Mouse (Mus musculus) limb, embryonic 14.5 days (tissue): ENCODE measurements around the gene 3110009E18Rik. TPM values are rescaled to one million over a fixed set of nuclear protein-coding genes. Genes with fewer than 3 reads are reported as not detected.

Experiments
- ATAC-seq: fragments of 200-750 bp; cut with Nextera tagmentation; 2 replicates; pipeline ENCODE4 v1.8.0; 2017; ENCODE audit warnings: low read depth, moderate number of reproducible peaks, moderate TSS enrichment; ENCODE audit not compliant: low FRiP score
- DNase-seq: peaks from one replicate; pipeline ENCODE4 v3.0.0-alpha.2; 2015; ENCODE audit warnings: low spot score
- H3K27ac ChIP-seq: fragments of 300-500 bp; sonication (generic); replicated peaks from 2 replicates; pipeline ENCODE4 v1.5.1; 2014; ENCODE audit warnings: low read depth, mild to moderate bottlenecking, low read length, moderate library complexity, mixed read lengths
- H3K27me3 ChIP-seq: fragments of 300-500 bp; sonication (generic); 2 replicates; pipeline ENCODE4 v1.6.1; 2014; ENCODE audit warnings: low read length, mixed read lengths; ENCODE audit not compliant: control insufficient read depth, insufficient read depth
- H3K36me3 ChIP-seq: fragments of 300-500 bp; sonication (generic); 2 replicates; pipeline ENCODE4 v1.6.1; 2014; ENCODE audit warnings: mild to moderate bottlenecking, low read length, moderate library complexity, mixed read lengths; ENCODE audit not compliant: control insufficient read depth, insufficient read depth
- H3K4me1 ChIP-seq: fragments of 300-500 bp; sonication (generic); 2 replicates; pipeline ENCODE4 v1.6.1; 2014; ENCODE audit warnings: antibody characterized with exemption, low read length, mixed read lengths; ENCODE audit not compliant: control insufficient read depth, insufficient read depth
- H3K4me2 ChIP-seq: fragments of 300-500 bp; sonication (generic); replicated peaks from 2 replicates; pipeline ENCODE4 v1.6.1; 2014; ENCODE audit warnings: low read depth, mild to moderate bottlenecking, low read length, moderate library complexity; ENCODE audit not compliant: severe bottlenecking
- H3K4me3 ChIP-seq: fragments of 300-500 bp; sonication (generic); replicated peaks from 2 replicates; pipeline ENCODE4 v1.5.1; 2014; ENCODE audit warnings: low read length
- H3K9ac ChIP-seq: fragments of 300-500 bp; sonication (generic); 2 replicates; pipeline ENCODE4 v1.6.1; 2014; ENCODE audit warnings: mild to moderate bottlenecking, low read depth, low read length, moderate library complexity; ENCODE audit not compliant: severe bottlenecking
- H3K9me3 ChIP-seq: fragments of 300-500 bp; sonication (generic); 2 replicates; pipeline ENCODE4 v1.6.1; 2016; ENCODE audit warnings: low read length; ENCODE audit not compliant: control insufficient read depth
- POLR2A ChIP-seq: fragments of 200-500 bp; IDR thresholded peaks from 2 replicates; pipeline ENCODE4 v1.8.0; 2012; ENCODE audit warnings: inconsistent platforms, mild to moderate bottlenecking, moderate library complexity, borderline replicate concordance; ENCODE audit not compliant: insufficient read depth, insufficient read length; ENCODE audit errors: extremely low read depth
- WGBS: fragments of 180-500 bp; shearing (Covaris S2); extraction: QIAGEN DNeasy Blood & Tissue Kit; methylation state at CpG from one replicate; pipeline ENCODE4 v1.1.7; 2014; 5-methylcytosine and 5-hydroxymethylcytosine counted together
- polyA plus RNA-seq, 2 experiments: library from polyadenylated mRNA; depleted of rRNA in 1 of 2; stranded (reverse) in 1 of 2; unstranded in 1 of 2; fragments of >200 nt; fragmentation: Nextera tagmentation in 1 of 2; extraction: Ambion mirVana in 1 of 2; gene quantifications; 2 replicates each; pipeline versions ENCODE4 v1.2.1 to v1.2.3; 2012 to 2014

3110009E18Rik gene
- polyA plus RNA-seq, 2 experiments: 11.4 to 20.9 TPM

DNA sequence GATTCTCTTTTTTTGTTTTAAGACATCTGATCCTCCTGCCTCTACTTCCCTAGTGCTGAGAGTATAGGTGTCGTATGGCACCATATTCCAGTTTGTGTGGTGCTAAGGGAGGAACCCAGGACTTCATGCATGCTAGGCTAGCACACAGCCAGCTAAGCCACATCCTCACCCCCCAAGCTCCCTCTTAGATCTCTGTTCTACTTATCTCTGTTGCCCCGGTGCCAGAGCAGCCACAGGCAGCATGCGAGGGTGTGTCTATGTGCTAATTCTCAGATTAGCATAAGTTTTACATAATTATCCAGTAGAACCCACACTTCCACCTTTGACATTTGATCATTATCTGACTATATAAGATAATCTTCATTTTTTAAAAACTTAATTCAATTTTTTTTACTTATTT lies 26.1 kb upstream of the 3110009E18Rik start:
- H3K9ac ChIP-seq: no peak overlapping the region
- no peaks in the 10 kb centered on the region for H3K4me1 ChIP-seq
- H3K36me3 ChIP-seq: no peaks in the 10 kb centered on the region
- 78% methylated on average over 3 of the region's 3 CpGs for WGBS
- ATAC-seq (no peak), DNase-seq (no peak)
- no peak overlapping the region for H3K4me2 ChIP-seq
- no peaks in the 10 kb centered on the region for H3K27me3 ChIP-seq
- no peaks in the 10 kb centered on the region for H3K9me3 ChIP-seq
- no peak for TF ChIP-seq POLR2A
- H3K27ac ChIP-seq: no peak overlapping the region
- H3K4me3 ChIP-seq: no peak overlapping the region

DNA sequence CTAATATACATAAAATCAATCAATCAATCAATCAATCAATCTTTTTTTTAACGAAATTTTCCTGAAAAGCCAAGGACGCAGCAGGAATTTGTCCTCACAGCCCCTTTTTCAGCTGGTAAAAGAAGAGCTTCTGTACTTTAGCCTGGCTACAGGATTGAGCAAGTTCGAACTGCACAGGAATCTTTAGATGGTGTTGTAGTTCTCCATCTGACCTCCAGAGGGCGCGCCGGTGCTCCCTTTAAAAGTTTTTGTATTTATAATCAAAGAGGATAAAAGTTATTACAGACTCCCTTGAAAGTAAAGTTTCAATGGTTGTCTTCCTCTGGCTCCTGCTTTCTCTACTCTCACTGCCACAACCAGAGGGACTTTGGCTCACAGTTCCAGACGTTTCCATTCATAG lies 22.7 kb upstream of the 3110009E18Rik start:
- Histone ChIP-seq H3K9ac (no peak overlapping the region), H3K4me3 (no peak overlapping the region), H3K9me3 (no peaks in the 10 kb centered on the region), H3K27me3 (no peaks in the 10 kb centered on the region), H3K36me3 (no peaks in the 10 kb centered on the region), H3K27ac (no peak overlapping the region), H3K4me2 (no peak overlapping the region), H3K4me1 (no peaks in the 10 kb centered on the region)
- no peak for ATAC-seq
- WGBS: 15% methylated on average over 7 of the region's 7 CpGs
- peak; percentile 77 for DNase-seq
- no peak for TF ChIP-seq POLR2A

DNA sequence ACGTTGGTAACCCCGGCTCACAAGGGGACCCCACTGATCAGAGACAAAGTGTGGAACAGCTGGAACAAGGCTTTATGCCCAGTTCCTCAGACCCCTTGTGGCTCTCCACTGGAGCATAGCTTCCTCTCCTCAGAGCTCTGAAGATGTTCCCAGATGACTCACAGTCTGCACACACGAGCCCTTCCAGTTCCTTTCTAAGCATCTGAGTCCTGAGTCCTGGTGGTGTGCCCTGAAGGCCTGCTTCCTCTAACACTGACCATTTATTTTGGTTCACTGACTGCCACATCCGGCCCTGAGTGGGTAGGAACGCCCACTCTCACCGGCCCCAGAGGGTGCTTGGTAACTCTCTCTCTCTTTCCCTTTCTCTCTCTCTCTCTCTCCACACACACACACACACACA lies 21.5 kb upstream of the 3110009E18Rik start:
- ATAC-seq (no peak), DNase-seq (no peak)
- Histone ChIP-seq H3K27me3 (no peaks in the 10 kb centered on the region), H3K9ac (no peak overlapping the region), H3K9me3 (no peaks in the 10 kb centered on the region), H3K27ac (no peak overlapping the region), H3K4me1 (no peaks in the 10 kb centered on the region), H3K4me2 (no peak overlapping the region), H3K4me3 (no peak overlapping the region), H3K36me3 (no peaks in the 10 kb centered on the region)
- TF ChIP-seq POLR2A: no peak
- 68% methylated on average over 6 of the region's 6 CpGs for WGBS

DNA sequence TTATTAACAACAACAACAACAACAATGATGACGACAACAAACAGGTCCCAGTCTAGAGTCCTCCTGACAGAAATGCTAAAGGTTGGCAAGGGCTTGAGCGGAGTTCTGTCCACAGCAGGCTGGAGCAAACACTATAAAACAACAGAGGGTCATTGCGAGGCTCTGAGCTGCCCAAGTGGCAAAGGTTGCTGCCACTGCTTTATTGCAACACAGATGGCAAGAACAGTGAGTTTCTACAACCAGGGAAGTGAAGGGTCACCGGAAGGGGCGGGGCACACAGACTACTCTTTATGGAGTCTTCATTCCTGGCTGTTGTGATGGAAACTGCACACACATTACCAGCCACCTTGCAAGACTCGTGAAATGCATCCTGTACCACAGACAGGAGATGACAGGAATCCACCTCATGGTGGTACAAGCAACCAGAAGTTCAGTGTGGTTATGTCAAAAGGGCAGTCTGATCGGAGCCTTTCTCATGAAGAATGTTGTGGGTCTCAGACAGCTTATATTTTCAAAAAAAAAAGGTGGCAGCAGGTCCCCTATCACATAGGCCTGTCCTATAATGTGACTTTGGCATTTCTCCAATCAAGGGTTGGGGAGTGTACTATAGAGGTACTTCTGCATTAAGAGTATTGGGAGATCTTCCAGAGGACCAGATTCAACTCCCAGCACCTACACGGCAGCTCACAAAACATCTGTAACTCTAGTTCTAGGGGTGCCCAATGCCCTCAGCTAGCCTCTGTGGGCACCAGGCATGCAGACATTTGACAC lies 20.3 kb upstream of the 3110009E18Rik start:
- DNase-seq (no peak), ATAC-seq (no peak)
- WGBS: 80% methylated on average over 8 of the region's 8 CpGs
- Histone ChIP-seq H3K36me3 (no peaks in the 10 kb centered on the region), H3K4me1 (no peaks in the 10 kb centered on the region), H3K27me3 (no peaks in the 10 kb centered on the region), H3K27ac (no peak overlapping the region), H3K4me3 (no peak overlapping the region), H3K9me3 (no peaks in the 10 kb centered on the region), H3K4me2 (no peak overlapping the region), H3K9ac (no peak overlapping the region)
- no peak for TF ChIP-seq POLR2A

DNA sequence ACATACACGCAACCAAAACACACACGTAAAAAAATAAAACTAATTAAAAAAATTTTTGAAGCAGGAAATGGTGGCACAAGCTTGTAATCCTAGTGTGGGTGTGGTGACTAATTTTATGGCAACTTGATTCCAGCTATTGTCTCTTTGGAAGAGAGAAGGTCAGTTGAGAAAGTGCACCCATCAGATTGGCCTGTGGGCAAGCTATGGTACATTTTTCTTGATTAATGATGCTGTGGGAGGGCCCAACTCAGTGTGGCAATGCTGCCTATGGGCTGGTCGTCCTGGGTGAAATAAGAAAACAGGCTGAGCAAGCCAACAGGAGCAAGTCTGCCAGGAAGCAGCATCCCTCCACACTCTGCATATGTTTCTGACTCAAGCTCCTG lies 19.8 kb upstream of the 3110009E18Rik start:
- H3K27me3 ChIP-seq: no peaks in the 10 kb centered on the region
- no peaks in the 10 kb centered on the region for H3K36me3 ChIP-seq
- H3K4me1 ChIP-seq: no peaks in the 10 kb centered on the region
- DNase-seq (no peak), ATAC-seq (no peak)
- no peak overlapping the region for H3K9ac ChIP-seq
- H3K4me2 ChIP-seq: no peak overlapping the region
- TF ChIP-seq POLR2A: no peak
- H3K4me3 ChIP-seq: no peak overlapping the region
- WGBS: 76% methylated on average over 3 of the region's 3 CpGs
- no peaks in the 10 kb centered on the region for H3K9me3 ChIP-seq
- H3K27ac ChIP-seq: no peak overlapping the region
